Mouse (Mus musculus) neural tube, embryonic 10.5 days (tissue): ENCODE measurements around the gene Gm11172.
"Not testable (repeated sequence)": the region's sequence is repeated elsewhere in the genome, so short reads cannot be mapped to it uniquely, and the experiment has no call there.

Experiments used
- DNase-seq: peaks from one replicate; pipeline ENCODE4 v3.0.0-alpha.2; 2017; ENCODE audit warnings: low spot score; ENCODE audit errors: extremely low spot score

Gm11172 gene

DNA sequence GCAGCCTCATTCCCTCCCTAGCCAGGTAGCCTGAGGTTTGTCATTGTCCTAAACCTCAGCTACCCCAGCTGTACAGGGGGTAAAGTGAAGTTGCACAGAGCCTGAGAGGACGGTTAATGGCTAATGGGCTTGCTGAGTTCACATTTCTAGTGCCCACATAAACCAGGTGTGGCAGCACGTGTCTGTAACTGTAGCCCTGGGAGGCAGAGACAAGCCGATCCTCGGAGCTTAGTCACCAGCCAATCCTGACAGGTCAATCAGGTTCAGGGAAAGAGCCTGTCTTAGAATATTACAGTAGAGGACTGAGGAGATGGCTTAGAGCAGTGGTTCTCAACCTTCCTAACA is 15.7 kb downstream of the Gm11172 start:
- DNase-seq, result no peak

DNA sequence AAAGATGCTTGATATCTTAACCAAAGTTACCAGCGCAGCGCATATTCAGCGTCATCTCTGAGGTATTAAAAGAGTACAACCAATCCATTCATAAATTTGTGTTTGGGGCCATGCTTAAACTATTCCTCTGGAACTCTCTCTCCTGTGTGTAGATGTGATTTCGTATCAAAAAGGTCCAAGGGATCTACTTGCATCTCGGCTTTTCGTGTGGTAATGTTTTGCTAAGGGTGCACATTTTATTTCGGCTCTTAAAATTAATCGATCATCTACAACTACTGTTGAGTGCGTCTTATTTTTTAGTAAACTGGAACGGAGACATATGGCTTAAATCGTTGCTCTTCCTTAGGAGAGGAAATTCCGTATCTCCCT is 21.8 kb downstream of the Gm11172 start:
- DNase-seq, result no peak

DNA sequence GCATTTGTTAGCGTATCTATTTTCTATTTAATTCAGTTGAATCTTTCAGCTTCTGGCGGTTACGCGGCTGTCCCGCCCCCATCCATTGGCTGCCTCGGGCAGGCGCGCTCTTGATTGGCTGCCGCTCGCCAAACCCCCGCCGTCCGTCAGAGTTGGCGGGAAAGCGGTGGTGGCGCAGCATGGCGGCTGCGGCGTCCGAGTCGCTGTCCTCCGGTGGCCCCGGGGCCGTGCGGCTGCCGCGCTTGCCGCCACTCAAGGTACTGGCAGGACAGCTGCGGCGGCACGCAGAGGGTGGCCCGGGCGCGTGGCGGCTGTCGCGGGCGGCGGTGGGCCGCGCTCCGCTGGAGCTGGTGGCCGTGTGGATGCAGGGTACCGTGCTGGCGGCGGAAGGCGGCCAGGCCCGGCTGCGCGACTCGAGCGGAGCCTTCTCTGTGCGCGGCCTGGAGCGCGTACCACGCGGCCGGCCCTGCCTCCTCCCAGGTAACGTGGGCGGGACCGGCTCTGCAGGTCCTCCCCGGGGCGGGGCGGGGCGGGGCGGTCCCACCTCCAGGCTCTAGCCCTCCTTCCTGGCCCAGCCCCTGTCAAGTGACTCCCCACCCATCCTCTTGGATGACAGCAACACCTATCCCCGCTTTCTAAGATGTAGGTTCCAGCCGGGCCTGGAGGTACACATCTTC is 22.3 kb downstream of the Gm11172 start, which contains the start of gene Rmi2:
Rmi2 (plus strand) TSS at position 149 of the 677 bp plus-strand sequence.
- peak; percentile 89 for DNase-seq

DNA sequence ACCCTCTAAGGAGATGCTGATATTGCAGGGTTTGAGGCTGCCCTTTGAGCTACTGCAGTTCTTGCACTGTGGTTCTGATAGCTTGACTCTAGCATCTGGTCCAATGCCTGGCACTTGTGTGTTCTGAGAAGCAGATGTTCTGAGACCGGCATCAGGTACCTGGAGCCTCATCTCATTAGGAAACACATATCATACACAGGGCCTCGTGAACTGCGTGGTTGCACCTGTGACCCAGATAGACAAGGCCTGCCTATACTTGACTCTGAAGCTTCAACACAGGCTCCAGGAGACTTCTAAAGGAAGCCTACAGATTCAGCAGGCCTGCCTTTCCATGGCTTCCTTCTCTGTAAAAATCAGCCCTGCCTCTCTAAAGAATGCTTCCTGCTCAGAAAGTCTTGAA is 23.7 kb downstream of the Gm11172 start:
- no peak for DNase-seq

DNA sequence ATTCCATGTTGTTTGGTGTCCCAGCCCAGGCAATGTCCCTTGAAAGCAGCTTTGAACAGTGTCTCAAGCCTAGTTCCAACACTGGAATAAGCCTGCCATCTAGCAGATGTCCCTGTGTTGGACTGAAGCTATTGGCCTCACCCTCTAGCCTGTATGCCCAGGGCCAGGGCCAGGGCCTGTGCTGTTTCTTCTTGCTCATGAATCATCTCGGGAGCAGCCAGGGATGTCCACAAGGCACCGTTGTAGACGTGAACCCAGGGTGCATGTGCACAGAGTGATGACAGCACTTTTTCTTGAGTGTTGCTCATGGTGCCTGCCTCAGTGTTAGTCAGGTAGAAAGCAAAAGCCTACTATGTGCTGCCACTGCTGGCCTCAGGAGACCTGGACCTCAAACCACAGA is 24.5 kb downstream of the Gm11172 start:
- no peak for DNase-seq

DNA sequence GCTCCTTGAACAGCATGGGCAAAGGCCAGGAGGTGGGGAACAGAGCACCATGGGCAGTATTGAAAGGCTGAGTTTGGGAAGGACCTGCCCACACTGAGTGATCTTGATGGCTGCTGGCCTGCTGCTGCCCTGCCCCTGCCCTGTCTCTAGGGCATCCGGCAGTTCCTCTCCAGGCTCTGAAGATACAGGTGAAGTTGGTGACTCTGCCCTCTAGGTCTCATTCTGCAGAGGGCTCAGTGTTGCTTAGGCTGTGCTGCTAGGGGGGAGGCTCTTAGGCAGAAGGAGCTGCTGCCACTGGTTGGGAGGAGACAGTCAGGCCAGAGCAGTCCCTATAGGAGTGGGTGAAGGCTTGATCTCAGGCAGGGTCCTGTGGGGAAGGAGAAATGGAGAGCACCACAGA is 25.2 kb downstream of the Gm11172 start:
- DNase-seq, result no peak

DNA sequence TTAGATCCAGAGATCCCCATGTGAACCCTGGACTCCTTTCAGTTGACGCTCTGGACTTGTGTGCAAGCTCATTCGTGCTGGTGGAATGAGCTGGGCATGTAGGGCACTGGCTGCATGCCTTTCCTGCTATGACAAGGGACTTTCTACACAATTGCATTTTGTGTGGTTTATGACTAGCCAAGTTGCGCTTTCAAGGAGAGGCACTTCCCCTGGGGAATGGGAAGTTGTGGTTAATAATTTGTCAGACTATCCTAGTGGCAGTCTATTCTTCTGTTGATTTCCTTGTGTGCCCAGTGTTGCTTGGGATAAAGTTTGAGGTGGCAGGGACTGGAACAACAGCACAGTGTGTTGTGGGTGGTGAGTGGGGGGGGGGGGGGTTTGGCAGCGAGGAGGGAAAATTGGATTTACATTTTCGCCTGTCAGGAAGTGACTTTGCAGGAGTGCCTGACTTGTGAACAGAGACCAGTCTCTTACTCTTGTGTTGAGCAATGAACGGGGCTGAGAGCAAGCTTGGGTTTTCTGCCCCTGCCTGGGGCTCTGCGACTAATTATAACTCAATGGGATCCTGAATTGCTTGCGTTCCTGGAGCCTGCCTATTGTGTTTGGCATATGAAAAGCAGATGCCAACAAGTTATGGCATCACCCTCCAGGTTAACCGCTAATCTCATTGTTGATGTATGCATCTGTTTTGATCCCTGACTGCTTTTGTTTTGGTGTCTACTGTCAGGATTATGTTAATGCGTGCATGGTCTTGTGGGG is 26.0 kb downstream of the Gm11172 start:
- no peak for DNase-seq

DNA sequence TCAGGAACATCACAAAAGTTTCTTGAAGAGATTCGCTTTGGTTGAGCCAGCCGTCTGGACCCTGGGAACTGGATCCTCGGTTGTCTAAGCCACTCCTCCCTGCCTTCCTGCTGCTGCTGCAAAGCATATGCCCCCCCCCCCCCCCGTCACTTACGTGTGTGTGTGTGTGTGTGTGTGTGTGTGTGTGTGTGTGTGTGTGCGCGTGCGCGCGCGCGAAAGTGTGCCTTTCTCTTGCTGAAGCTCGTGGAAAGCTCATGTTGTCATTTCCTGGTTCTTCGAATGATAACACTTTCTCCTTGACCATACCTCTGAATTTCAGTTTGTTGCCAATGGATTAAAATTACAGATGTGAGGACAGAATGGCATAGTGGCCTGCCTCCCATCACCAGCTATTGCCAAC is 27.3 kb downstream of the Gm11172 start:
- no peak for DNase-seq

DNA sequence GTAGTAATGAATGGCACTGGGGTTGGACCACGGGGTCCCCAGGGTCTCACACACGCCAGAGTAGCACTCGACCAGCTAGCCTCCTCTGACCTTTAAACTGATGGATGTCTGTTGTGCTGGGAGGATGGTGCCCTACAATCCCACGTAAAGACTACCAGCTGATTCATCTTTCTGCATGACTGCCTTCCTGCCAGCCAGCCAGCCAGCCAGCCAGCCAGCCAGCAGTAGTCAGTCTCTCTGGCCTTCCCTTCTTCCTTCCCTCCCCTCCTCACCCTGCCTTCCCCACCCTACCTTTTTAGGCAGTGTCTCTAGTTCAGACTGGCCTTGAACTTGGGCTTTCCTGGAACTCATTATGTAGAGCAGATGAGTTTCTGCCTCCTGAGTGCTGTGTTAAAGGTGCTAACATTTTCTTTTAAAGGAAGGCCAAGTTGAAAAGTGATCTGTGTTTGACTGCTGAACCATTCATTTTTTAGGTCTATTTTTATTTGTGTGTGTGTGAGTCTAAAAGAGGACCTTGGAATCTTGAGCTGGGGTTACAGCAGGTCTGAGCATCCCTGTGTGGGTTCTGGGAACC is 29.7 kb downstream of the Gm11172 start:
- DNase-seq, result no peak

DNA sequence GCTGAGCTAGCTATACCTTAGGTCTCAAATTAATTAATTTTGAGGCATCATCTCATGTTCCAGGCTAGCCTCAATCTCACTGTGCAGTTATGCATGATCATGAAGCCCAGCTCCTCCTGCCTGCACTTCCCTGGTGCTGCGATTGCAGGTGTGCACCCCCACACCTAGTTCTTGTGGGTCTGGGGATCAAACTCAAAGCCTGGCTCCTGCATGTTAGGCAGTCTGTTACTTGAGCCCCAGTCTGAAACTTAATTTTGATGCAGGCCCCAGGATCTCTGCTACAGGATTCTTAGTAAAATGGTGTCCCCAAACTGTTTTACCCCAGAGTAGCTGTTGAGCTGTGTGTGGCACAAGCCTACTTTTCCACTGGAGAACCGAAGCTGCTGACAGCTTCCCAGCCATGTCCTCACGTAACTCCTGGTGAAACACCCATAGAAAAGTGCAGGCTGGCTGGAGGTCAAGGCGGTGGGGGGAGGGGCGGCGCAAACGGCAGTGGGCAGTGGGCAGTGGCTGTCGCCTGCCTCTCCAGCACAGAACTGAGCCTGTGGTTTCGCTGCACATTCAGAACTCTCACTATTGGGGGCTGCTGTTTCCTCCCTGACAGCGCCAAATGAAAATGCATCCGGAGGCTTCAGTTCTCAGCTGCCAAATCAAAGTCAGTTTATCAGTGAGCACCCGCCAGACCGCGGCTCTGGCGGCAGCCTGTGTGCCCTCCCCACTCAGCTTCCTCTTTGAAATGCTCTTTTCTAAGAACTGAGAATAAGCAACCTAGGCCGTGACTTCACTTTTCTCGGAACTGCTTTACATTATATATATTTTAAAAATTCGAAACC is 31.0 kb downstream of the Gm11172 start:
- peak; percentile 48 for DNase-seq

DNA sequence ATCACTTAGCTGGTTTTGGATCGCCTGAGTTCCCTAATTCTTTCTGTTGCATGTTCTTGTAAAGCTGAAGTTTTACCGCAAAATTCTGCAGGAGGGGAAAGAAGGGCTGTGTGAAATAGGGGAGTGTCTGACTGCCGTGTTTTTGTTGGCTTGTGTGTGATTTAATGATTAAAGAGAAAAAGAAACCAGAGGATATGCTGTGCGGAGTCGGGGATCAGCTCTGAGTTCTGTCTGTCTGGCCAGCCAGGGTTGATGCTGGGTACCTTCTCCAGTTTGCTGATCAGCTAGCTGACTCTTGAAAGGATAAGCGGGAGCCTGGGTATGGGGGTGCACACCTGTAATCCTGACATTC is 31.6 kb downstream of the Gm11172 start:
- DNase-seq, result no peak

DNA sequence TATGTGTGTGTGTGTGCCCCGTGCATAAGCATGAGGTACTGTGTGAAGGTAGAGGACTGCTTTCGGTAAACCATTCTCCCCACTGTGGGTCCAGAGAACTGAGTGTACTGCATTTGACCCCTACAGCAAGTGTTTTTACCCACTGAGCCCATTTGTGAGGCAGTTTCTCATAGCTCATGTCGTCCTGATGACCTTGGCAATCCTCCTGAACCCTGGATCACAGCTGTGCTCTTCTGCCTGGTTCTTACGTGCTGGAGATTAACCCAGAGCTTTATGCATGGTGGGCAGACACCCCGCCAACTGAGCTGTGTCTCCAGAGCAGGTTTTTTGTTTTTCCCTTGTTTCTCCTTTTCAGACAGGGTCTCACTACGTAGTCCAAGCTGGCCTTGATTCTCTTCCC is 33.2 kb downstream of the Gm11172 start:
- no peak for DNase-seq

DNA sequence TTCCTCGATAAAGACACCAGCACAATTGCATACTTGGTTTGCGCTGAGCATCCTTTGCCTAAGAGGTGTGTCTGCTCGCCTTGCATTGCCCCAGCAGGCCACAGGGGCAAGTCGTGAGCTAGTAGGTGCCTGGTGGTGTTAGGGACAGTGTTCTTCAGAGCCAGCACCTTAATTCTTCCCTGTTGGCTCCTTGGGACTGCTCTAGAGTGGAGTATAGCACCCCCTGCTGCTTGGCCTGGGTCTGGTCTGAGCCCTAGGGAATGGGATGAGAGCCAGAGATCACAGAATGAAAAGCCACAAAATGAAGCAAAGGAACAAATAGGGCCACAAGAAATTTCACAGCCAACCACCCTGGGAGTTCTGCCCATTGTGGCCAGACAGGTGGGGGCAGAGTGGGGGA is 33.8 kb downstream of the Gm11172 start:
- no peak for DNase-seq

DNA sequence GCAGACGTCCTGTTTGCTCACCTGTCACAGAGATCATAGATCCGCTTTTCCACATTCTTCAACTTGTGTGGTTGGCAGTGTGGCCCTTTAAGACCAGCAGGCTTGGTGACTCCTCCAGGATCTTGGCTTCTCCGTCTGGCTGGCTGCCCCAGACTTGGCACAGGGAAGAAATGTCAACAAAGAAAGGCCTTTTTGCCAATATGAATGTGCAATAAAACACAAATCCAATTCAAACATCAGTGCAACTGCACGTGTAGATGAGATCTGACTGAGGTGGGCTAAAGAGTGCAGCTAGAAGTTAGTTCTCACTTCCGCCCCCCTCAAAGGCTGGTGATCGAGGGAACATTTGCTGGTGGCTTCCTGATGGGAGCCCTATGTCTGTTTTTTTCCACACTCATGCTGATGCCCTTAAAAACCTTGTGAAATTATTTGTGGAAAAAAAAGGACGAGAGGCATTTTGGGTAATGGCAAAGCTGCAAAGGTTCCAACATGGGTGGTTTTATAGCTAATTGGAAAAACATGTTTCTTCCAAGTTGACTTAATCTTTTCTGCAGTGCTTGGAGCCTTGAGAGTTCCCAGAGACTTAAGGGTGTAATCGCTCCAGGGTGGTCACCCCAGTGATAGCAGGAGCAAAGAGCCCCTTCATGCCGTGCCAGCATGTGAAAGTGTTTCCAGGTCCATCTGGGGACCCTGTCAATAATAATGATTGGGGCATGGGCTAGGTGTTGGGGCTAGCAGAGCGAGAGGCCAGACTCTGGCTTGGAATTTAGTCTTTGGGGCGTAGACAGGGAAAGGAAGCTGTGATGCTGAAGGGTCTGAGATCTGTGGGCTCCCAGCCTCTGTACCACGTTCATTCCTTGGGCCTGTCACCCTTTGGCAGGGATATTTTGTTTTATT is 37.5 kb downstream of the Gm11172 start:
- DNase-seq, result no peak

DNA sequence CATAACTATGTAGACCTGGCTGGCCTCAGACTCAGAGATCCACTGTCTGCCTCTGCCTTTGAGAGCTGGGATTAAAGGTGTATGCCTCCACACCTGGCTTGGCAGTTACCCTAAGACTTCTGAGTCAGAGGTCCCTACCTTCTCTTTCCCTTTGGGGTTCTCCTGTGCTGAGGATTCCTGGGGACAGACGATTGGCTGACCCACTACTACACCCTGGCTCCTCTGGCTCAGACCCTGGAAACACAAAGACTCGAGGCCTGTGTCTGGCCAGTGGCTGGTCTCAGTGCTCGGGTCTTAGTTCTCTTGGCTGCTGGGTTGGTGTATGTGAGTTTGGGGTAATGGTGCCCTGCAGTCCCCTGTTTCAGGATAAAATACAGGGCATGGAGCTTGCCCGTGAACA is 38.2 kb downstream of the Gm11172 start:
- no peak for DNase-seq

DNA sequence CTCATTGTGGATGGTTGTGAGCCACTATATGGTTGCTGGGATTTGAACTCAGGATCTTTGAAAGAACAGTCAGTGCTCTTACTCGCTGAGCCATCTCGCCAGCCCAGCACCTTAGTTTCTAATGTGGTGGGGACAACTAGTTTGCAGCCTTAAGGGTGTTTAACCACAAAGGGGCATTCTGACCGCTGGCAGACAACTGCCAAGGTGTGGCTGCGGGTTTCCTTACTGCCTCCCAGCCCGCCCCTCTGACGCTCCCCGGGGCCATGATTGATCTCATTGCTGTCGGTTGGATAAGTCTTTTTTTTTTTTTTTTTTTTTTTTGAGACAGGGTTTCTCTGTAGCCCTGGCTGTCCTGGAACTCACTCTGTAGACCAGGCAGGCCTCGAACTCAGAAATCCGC is 39.5 kb downstream of the Gm11172 start:
- DNase-seq, result not testable (repeated sequence)

DNA sequence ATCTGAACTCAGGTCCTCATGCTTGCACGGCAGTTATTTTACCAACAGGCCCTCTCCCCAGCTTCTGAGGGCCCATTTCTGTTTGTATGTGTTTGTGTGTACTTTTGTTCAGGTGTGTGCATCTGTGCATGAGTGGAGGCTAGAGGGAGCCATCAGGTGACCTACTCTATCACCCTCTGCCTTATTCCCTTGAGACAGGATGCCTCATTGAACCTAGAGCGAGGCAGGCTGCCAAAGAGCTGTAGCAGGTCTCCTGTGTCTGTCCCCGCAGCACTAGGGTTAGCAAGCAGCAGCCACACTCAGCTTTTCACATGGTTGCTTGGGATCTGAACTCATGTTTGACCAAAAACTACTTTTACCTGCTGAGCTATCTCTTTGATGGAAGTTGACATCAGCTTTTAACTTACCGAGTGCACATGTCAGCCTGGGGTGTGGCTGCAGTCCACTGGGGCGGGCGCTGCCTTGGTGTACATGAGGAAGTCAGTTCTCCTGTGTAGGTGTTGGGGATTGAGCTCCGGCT is 47.1 kb downstream of the Gm11172 start:
- no peak for DNase-seq

DNA sequence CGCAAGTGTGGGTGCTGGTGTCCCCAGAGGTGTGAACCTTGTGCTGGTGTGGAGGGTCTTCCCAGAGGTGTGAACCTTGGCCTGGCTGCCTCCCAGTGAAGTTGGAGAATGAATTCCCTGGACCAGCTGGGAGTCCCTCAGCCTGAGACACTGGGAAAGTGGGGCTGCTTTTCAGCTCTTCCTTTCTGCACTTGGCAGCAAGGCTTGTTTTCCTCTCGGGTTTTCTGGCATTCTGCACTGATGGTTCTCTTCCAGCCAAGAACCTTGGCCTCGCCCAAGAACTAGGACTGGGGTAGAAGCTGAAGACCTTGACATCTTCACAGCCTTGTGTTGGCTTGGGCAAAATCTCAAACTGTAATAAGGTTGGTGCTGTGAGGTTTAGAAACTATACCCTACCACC is 48.7 kb downstream of the Gm11172 start:
- DNase-seq, result no peak
